Mouse (Mus musculus): ENCODE results near the gene Ibtk. TPM values are rescaled to one million over a fixed set of nuclear protein-coding genes. Genes with fewer than 3 reads are reported as not detected.
"Not testable (repeated sequence)": the region's sequence is repeated elsewhere in the genome, so short reads cannot be mapped to it uniquely, and the experiment has no call there.

Gene Ibtk
- polyA plus RNA-seq (2015; fragmentation: Nextera tagmentation; extraction: Ambion mirVana) = 19.0 and 23.1 TPM in 2 replicates

GRCm38 (mm10) chr9:85749142-85749921 lies at the start of gene Ibtk:
Ibtk (minus strand) TSS chr9:85749334.
- WGBS = under 1% methylated on average over 52 of the region's 52 CpGs
- H3K27ac ChIP-seq = peak within 1 kb of the TSS; percentile 99
- peak; percentile 97 for ATAC-seq (replicated peaks; ENCODE audit: insufficient number of reproducible peaks, insufficient read depth, low FRiP score, low read depth)
- peaks cover 26% of the 10 kb centered on the region for H3K4me1 ChIP-seq (replicated peaks)
- H3K27me3 ChIP-seq = no peaks in the 10 kb centered on the region
- no peaks in the 10 kb centered on the region for H3K9me3 ChIP-seq (replicated peaks)
- peak within 1 kb of the TSS; percentile 80 for H3K4me3 ChIP-seq
- peak within 1 kb of the TSS; percentile 81 for H3K4me2 ChIP-seq
- H3K9ac ChIP-seq = peak within 1 kb of the TSS; percentile 93
- no peaks in the 10 kb centered on the region for H3K36me3 ChIP-seq

DNA sequence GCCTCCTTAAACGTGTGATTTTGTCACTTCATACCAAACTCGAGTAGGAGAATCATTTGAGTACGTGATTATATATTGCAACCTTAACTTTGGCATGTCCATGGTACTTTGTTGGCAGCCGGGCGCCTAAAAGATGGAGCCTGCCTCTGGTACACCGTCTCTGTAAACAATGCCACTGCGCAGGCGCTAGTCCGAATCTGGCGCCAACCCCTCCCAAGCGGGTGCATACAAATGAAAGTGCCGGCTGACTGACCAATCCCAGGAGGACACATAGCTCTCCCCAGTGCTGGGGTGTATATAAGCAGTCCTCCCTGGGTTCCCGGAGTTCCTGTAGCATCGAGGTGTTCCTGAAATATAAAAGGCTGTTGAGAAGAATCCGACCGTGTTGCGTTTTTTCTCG lies 42.4 kb upstream of the Ibtk start:
- not testable (repeated sequence) for H3K27ac ChIP-seq; H3K9me3 ChIP-seq (replicated peaks); H3K4me1 ChIP-seq (replicated peaks); H3K9ac ChIP-seq; H3K4me2 ChIP-seq; H3K27me3 ChIP-seq; H3K4me3 ChIP-seq; H3K36me3 ChIP-seq; ATAC-seq (replicated peaks; ENCODE audit: insufficient number of reproducible peaks, insufficient read depth, low FRiP score, low read depth)
- WGBS = 92% methylated on average over 18 of the region's 18 CpGs

- 83% methylated on average over 4 of the region's 4 CpGs for WGBS
- ATAC-seq (replicated peaks; ENCODE audit: insufficient number of reproducible peaks, insufficient read depth, low FRiP score, low read depth) = no peak
- no peak overlapping the region for H3K4me2 ChIP-seq
Measured at GRCm38 (mm10) chr9:85780249-85780648, 31.1 kb upstream of the Ibtk start.

GRCm38 (mm10) chr9:85779458-85779857 lies 30.3 kb upstream of the Ibtk start:
- H3K4me1 ChIP-seq (replicated peaks) = no peaks in the 10 kb centered on the region
- no peak for ATAC-seq (replicated peaks; ENCODE audit: insufficient number of reproducible peaks, insufficient read depth, low FRiP score, low read depth)
- H3K9ac ChIP-seq = no peak overlapping the region
- H3K27ac ChIP-seq = no peak overlapping the region
- no peaks in the 10 kb centered on the region for H3K9me3 ChIP-seq (replicated peaks)
- 28% methylated on average over 4 of the region's 4 CpGs for WGBS
- peaks cover 5% of the 10 kb centered on the region; the same call in 1 of the 2 replicates for H3K27me3 ChIP-seq
- no peaks in the 10 kb centered on the region for H3K36me3 ChIP-seq
- no peak overlapping the region for H3K4me2 ChIP-seq
- H3K4me3 ChIP-seq = no peak overlapping the region

More at GRCm38 (mm10) chr9:85780249-85780648, 31.1 kb upstream of the Ibtk start:
- H3K4me1 ChIP-seq (replicated peaks) = no peaks in the 10 kb centered on the region
- no peak overlapping the region for H3K9ac ChIP-seq
- no peak overlapping the region for H3K4me3 ChIP-seq
- H3K27ac ChIP-seq = no peak overlapping the region
- H3K27me3 ChIP-seq = peaks cover 5% of the 10 kb centered on the region; the same call in 1 of the 2 replicates
- H3K36me3 ChIP-seq = no peaks in the 10 kb centered on the region
- no peaks in the 10 kb centered on the region for H3K9me3 ChIP-seq (replicated peaks)

DNA sequence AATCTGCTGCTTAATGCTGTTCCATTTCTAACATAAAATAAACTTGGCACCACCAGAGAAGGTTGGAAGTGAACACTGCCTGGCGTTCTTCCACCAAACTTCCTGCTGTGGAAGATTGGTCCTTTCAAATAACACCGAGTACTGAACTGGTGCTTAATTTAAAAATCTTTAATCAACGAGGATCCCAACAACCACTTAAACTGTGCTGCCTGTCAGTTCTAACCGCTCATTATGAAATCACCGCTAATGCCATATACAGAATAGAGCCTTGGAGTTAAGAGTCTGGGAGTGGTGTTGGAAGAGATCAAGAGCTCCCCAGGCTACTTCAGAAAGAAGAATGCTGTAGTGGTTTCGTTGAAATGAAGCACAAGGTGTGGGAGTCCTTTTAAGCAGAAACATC lies 28.4 kb upstream of the Ibtk start:
- Histone ChIP-seq H3K27ac (no peak overlapping the region), H3K36me3 (no peaks in the 10 kb centered on the region), H3K27me3 (peaks cover 5% of the 10 kb centered on the region; the same call in 1 of the 2 replicates), H3K4me3 (no peak overlapping the region), H3K9me3 (replicated peaks) (no peaks in the 10 kb centered on the region), H3K9ac (no peak overlapping the region), H3K4me2 (no peak overlapping the region), H3K4me1 (replicated peaks) (no peaks in the 10 kb centered on the region)
- WGBS = 50% methylated on average over 6 of the region's 6 CpGs
- no peak for ATAC-seq (replicated peaks; ENCODE audit: insufficient number of reproducible peaks, insufficient read depth, low FRiP score, low read depth)

DNA sequence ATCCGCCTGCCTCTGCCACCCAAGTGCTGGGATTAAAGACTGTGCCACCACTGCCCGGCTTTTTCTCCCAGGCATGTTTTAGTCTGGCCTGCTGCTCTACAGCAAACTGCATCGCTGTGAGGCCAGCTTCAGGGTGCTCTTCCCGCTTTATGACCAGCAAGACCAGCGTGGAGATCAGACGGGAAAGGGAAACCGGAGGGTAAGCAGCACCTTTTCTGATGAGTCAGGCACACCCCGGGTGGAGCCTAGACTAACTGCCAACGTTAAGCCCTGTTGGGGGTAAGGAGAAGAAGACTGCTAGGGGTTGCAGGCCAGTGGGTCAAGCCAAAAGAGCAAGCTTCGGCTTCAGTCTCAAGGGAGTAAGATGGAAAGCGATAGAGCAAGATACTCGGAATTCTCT lies 23.1 kb upstream of the Ibtk start:
- H3K4me2 ChIP-seq = no peak overlapping the region
- H3K9ac ChIP-seq = no peak overlapping the region
- no peaks in the 10 kb centered on the region for H3K9me3 ChIP-seq (replicated peaks)
- H3K27me3 ChIP-seq = no peaks in the 10 kb centered on the region
- H3K27ac ChIP-seq = no peak overlapping the region
- H3K4me1 ChIP-seq (replicated peaks) = no peaks in the 10 kb centered on the region
- no peak for ATAC-seq (replicated peaks; ENCODE audit: insufficient number of reproducible peaks, insufficient read depth, low FRiP score, low read depth)
- H3K4me3 ChIP-seq = no peak overlapping the region
- 65% methylated on average over 12 of the region's 12 CpGs for WGBS
- H3K36me3 ChIP-seq = no peaks in the 10 kb centered on the region

- Histone ChIP-seq H3K27me3 (no peaks in the 10 kb centered on the region), H3K36me3 (no peaks in the 10 kb centered on the region), H3K4me2 (no peak overlapping the region), H3K4me1 (replicated peaks) (no peaks in the 10 kb centered on the region), H3K9ac (no peak overlapping the region), H3K9me3 (replicated peaks) (no peaks in the 10 kb centered on the region), H3K4me3 (no peak overlapping the region), H3K27ac (no peak overlapping the region)
- 60% methylated on average over 3 of the region's 3 CpGs for WGBS
- no peak for ATAC-seq (replicated peaks; ENCODE audit: insufficient number of reproducible peaks, insufficient read depth, low FRiP score, low read depth)
Measured at GRCm38 (mm10) chr9:85771454-85771853, 22.3 kb upstream of the Ibtk start.

GRCm38 (mm10) chr9:85770369-85770768 lies 21.2 kb upstream of the Ibtk start:
- Histone ChIP-seq H3K36me3 (no peaks in the 10 kb centered on the region), H3K4me1 (replicated peaks) (no peaks in the 10 kb centered on the region), H3K9me3 (replicated peaks) (no peaks in the 10 kb centered on the region), H3K4me3 (no peak overlapping the region), H3K9ac (no peak overlapping the region), H3K27ac (no peak overlapping the region), H3K4me2 (no peak overlapping the region), H3K27me3 (no peaks in the 10 kb centered on the region)
- ATAC-seq (replicated peaks; ENCODE audit: insufficient number of reproducible peaks, insufficient read depth, low FRiP score, low read depth) = no peak
- WGBS = 72% methylated on average over 4 of the region's 4 CpGs

GRCm38 (mm10) chr9:85769057-85769789 lies 20.1 kb upstream of the Ibtk start:
- no peak overlapping the region for H3K27ac ChIP-seq
- H3K36me3 ChIP-seq = no peaks in the 10 kb centered on the region
- no peak for ATAC-seq (replicated peaks; ENCODE audit: insufficient number of reproducible peaks, insufficient read depth, low FRiP score, low read depth)
- WGBS = 40% methylated on average over 12 of the region's 12 CpGs
- H3K9me3 ChIP-seq (replicated peaks) = no peaks in the 10 kb centered on the region
- H3K4me2 ChIP-seq = no peak overlapping the region
- H3K4me1 ChIP-seq (replicated peaks) = no peaks in the 10 kb centered on the region
- H3K27me3 ChIP-seq = no peaks in the 10 kb centered on the region
- H3K9ac ChIP-seq = no peak overlapping the region
- no peak overlapping the region for H3K4me3 ChIP-seq

DNA sequence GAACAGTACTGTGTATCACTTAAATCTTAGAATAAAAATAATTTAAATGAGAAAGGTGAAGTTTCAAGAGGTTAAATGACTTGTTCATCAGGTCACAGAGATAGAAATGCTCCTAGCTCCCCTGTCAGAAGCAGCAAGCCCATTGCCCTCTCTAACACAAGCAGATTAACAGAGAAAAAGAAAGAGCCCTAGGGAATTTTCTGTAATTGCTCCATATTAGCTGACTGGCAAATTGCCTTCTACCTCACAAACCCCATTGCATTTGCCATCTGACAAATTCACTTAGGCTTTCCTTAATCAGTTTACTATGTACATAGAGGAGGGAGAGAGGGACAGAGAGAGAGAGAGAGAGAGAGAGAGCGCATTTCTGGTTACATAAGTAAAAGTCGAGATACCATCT lies 18.1 kb upstream of the Ibtk start:
- Histone ChIP-seq H3K27me3 (no peaks in the 10 kb centered on the region), H3K4me3 (no peak overlapping the region), H3K4me1 (replicated peaks) (no peaks in the 10 kb centered on the region), H3K4me2 (no peak overlapping the region), H3K9me3 (replicated peaks) (no peaks in the 10 kb centered on the region), H3K9ac (no peak overlapping the region), H3K27ac (no peak overlapping the region), H3K36me3 (no peaks in the 10 kb centered on the region)
- WGBS = 85% methylated on average over 2 of the region's 2 CpGs
- ATAC-seq (replicated peaks; ENCODE audit: insufficient number of reproducible peaks, insufficient read depth, low FRiP score, low read depth) = no peak

GRCm38 (mm10) chr9:85762476-85762875 lies 13.3 kb upstream of the Ibtk start:
- WGBS = 82% methylated on average over 1 of the region's 1 CpGs
- ATAC-seq (replicated peaks; ENCODE audit: insufficient number of reproducible peaks, insufficient read depth, low FRiP score, low read depth) = no peak
- Histone ChIP-seq H3K27ac (no peak overlapping the region), H3K4me2 (no peak overlapping the region), H3K9ac (no peak overlapping the region), H3K9me3 (replicated peaks) (no peaks in the 10 kb centered on the region), H3K27me3 (no peaks in the 10 kb centered on the region), H3K36me3 (no peaks in the 10 kb centered on the region), H3K4me3 (no peak overlapping the region), H3K4me1 (replicated peaks) (no peaks in the 10 kb centered on the region)

Data from heart, embryonic 15.5 days (tissue).